Mouse (Mus musculus) liver, postnatal 0 days (tissue): ENCODE measurements around the gene Car10.

Source experiments
- CTCF ChIP-seq: sonication (generic); IDR thresholded peaks from 2 replicates; pipeline ENCODE4 v1.5.1; 2016; ENCODE audit warnings: antibody characterized with exemption, low read depth
- EP300 ChIP-seq: IDR thresholded peaks from 2 replicates; pipeline ENCODE4 v1.6.1; 2016; ENCODE audit warnings: antibody characterized with exemption, low read depth, mild to moderate bottlenecking

DNA sequence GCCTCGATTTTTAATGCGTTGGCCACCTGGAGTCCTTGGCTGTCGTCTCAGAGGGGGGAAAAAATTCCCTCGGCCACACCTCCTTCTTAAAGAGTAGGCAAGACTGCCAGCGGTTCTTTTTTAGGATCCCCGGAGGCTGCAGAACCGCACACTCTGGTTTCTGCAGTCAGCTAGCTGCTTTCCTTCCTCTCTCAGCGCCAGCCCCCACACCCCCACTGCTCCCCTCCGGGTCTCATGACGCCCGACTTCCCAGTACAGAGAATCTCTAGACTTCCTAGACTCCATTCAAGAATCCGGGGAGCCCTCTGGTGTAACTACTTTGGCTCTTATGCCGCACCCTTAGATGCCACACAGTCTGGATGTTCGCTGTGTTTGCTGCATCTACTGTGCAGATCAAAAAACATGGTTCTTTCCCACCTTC is 387 bp upstream of the Car10 start:
- TF ChIP-seq CTCF (no peak), EP300 (no peak)
